Mouse (Mus musculus): ENCODE measurements around the gene Sulf2.

DNA sequence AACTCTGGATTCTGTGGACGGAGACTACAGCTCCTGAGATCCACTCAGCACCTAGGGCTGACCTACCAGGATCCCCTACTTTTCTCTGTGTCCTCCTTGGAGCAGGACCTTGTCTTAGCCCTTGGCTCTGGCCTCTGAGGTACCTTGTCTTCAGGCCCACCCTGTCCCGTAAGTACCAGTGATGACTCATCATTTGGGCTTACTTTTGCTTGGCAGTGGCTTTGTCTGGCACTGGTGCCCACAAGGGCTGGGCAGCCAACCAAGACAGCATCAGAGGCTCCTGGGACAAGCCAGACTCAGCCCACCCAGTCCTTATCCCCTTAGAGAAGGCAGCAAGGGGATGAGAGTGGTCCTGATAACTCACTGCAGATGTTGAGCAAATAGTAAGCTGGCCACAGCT lies 11.9 kb upstream of the Sulf2 start:
- TF ChIP-seq CTCF (IDR thresholded peaks at IDR 0.05; ENCODE audit: low read depth, low read length) (no peak), POLR2A (IDR thresholded peaks at IDR 0.05; ENCODE audit: insufficient read depth, low read length) (no peak), EP300 (IDR thresholded peaks at IDR 0.05; ENCODE audit: insufficient read depth, low read depth, low read length) (no peak)

Measured in ES-Bruce4 (cell line).